9 mouse cellular contexts compared by ENCODE assay signal in genomic region chr5:104048139-104048538, GRCm38 (mm10). TPM values are rescaled to one million over a fixed set of nuclear protein-coding genes. Genes with fewer than 3 reads are reported as not detected.
DNase-seq lines count a peak whose midpoint lies in the region; ATAC-seq and TF ChIP-seq lines count a peak whose summit lies in the region.
"Had no signal": no experiment of that assay in that cellular context is flagged by ENCODE, and none has a peak within 500 bp of the region (broad histone marks: within the 10 kb centered on the region; RNA-seq: fewer than 3 reads in every experiment).

No protein-coding gene starts in this region.

- DNase-seq in kidney, postnatal 4 days, result no peak
- no peak for DNase-seq in intestine, embryonic 14.5 days (ENCODE audit: low spot score)
- no peak for DNase-seq in adrenal gland, postnatal 25 days
- DNase-seq in urinary bladder, postnatal 10 days (ENCODE audit: low spot score), result no peak
- no peak for DNase-seq in lung, postnatal 10 days

- H3K27ac ChIP-seq in kidney, embryonic 16.5 days (ENCODE audit: low read length), result no peak overlapping the region
- 0 out of 2 replicates have a peak overlapping the region, but pooled peaks have one; percentile 87 for H3K27ac ChIP-seq in cortical plate, adult 2 months (ENCODE audit: insufficient read depth, low read length)
- no peak overlapping the region for H3K27ac ChIP-seq in intestine, embryonic 14.5 days (ENCODE audit: low read depth)
- H3K27ac ChIP-seq in neural tube, embryonic 12.5 days, result no peak overlapping the region

- 16% methylated on average over 4 of the region's 4 CpGs for WGBS in kidney, embryonic 16.5 days
- WGBS in intestine, embryonic 14.5 days, result 39% methylated on average over 4 of the region's 4 CpGs
- WGBS in neural tube, embryonic 12.5 days, result 33% methylated on average over 4 of the region's 4 CpGs

- peaks cover 8% of the 10 kb centered on the region for H3K4me1 ChIP-seq in kidney, embryonic 16.5 days (ENCODE audit: insufficient read depth, low read length)
- peaks cover 7% of the 10 kb centered on the region; the same call in 1 of the 2 replicates for H3K4me1 ChIP-seq in cortical plate, adult 2 months (ENCODE audit: control insufficient read depth, insufficient read depth, low read length)
- H3K4me1 ChIP-seq in intestine, embryonic 14.5 days (replicated peaks; ENCODE audit: control insufficient read depth, insufficient read depth, low read length), result peaks cover 5% of the 10 kb centered on the region; the same call in 1 of the 2 replicates
- peaks cover 12% of the 10 kb centered on the region for H3K4me1 ChIP-seq in neural tube, embryonic 12.5 days

- peaks cover 21% of the 10 kb centered on the region for H3K36me3 ChIP-seq in kidney, embryonic 16.5 days (ENCODE audit: insufficient read depth, low read length)
- peaks cover 25% of the 10 kb centered on the region for H3K36me3 ChIP-seq in intestine, embryonic 14.5 days (ENCODE audit: control insufficient read depth, insufficient read depth, low read length)
- H3K36me3 ChIP-seq in neural tube, embryonic 12.5 days, result peaks cover 23% of the 10 kb centered on the region

- TF ChIP-seq POLR2A in cortical plate, adult 2 months (IDR thresholded peaks at IDR 0.05; ENCODE audit: extremely low read depth, insufficient read depth, low read length), result no peak

- H3K9ac ChIP-seq in kidney, embryonic 16.5 days (replicated peaks; ENCODE audit: low read length), result peak overlapping the region; percentile 87
- no peak overlapping the region for H3K9ac ChIP-seq in intestine, embryonic 14.5 days (ENCODE audit: low read length)
- no peak overlapping the region for H3K9ac ChIP-seq in neural tube, embryonic 12.5 days

- no peak for ATAC-seq in kidney, embryonic 16.5 days (ENCODE audit: low FRiP score, low TSS enrichment)
- no peak for ATAC-seq in intestine, embryonic 14.5 days (replicated peaks; ENCODE audit: low FRiP score, low TSS enrichment, low read depth)
- ATAC-seq in neural tube, embryonic 12.5 days (ENCODE audit: low FRiP score, low read depth), result no peak

- TF ChIP-seq CTCF in cortical plate, adult 2 months (IDR thresholded peaks at IDR 0.05; ENCODE audit: extremely low read depth, insufficient read depth, low read length), result no peak

- H3K4me3 ChIP-seq in kidney, embryonic 16.5 days (ENCODE audit: low read length), result peak overlapping the region; percentile 82
- H3K4me3 ChIP-seq in cortical plate, adult 2 months (ENCODE audit: insufficient read depth, low read length), result peak overlapping the region; percentile 68; the same call in 1 of the 2 replicates
- peak overlapping the region; percentile 56; the same call in 1 of the 2 replicates for H3K4me3 ChIP-seq in intestine, embryonic 14.5 days (ENCODE audit: low read depth, low read length)
- H3K4me3 ChIP-seq in neural tube, embryonic 12.5 days, result no peak overlapping the region

- H3K9me3 ChIP-seq in kidney, embryonic 16.5 days (ENCODE audit: low read length), result no peaks in the 10 kb centered on the region
- H3K9me3 ChIP-seq in intestine, embryonic 14.5 days (ENCODE audit: control insufficient read depth, low read length), result no peaks in the 10 kb centered on the region
- no peaks in the 10 kb centered on the region for H3K9me3 ChIP-seq in neural tube, embryonic 12.5 days

- H3K27me3 ChIP-seq in kidney, embryonic 16.5 days (ENCODE audit: insufficient read depth, low read length), result no peaks in the 10 kb centered on the region
- H3K27me3 ChIP-seq in intestine, embryonic 14.5 days (replicated peaks; ENCODE audit: control insufficient read depth, insufficient read depth, low read length), result no peaks in the 10 kb centered on the region
- no peaks in the 10 kb centered on the region for H3K27me3 ChIP-seq in neural tube, embryonic 12.5 days (replicated peaks)

- peak overlapping the region; percentile 77 for H3K4me2 ChIP-seq in kidney, embryonic 16.5 days (replicated peaks; ENCODE audit: low read depth, low read length)
- peak overlapping the region; percentile 72 for H3K4me2 ChIP-seq in intestine, embryonic 14.5 days (ENCODE audit: low read length)
- peak overlapping the region; percentile 68 for H3K4me2 ChIP-seq in neural tube, embryonic 12.5 days (replicated peaks)

RNA-seq across cellular contexts. Expression of gene Nudt9, which starts 2.0 kb away (rescaled TPM):
- 62.2 and 62.3 TPM in 2 replicates for polyA plus RNA-seq in kidney, embryonic 16.5 days (2015; fragmentation: Nextera tagmentation; extraction: Ambion mirVana)
- 75.7 and 82.3 TPM in 2 replicates for polyA plus RNA-seq in cortical plate, adult 2 months (2012; rRNA removed)
- polyA plus RNA-seq in intestine, embryonic 14.5 days (2014; fragmentation: Nextera tagmentation; extraction: Ambion mirVana), result 58.5 and 59.4 TPM in 2 replicates
- polyA plus RNA-seq in neural tube, embryonic 12.5 days (2016; fragmentation: Nextera tagmentation; extraction: Ambion mirVana), result 78.1 and 81.7 TPM in 2 replicates
- 53.6 and 62.9 TPM in 2 replicates for total RNA-seq in adrenal gland, postnatal 25 days (2021)

RNA-seq across cellular contexts. Expression of gene Hsd17b11, which starts 26.4 kb away (rescaled TPM):
- 6.2 and 7.9 TPM in 2 replicates for polyA plus RNA-seq in kidney, embryonic 16.5 days (2015; fragmentation: Nextera tagmentation; extraction: Ambion mirVana)
- 38.1 and 41.4 TPM in 2 replicates for polyA plus RNA-seq in cortical plate, adult 2 months (2012; rRNA removed)
- polyA plus RNA-seq in intestine, embryonic 14.5 days (2014; fragmentation: Nextera tagmentation; extraction: Ambion mirVana), result 6.2 and 6.5 TPM in 2 replicates
- polyA plus RNA-seq in neural tube, embryonic 12.5 days (2016; fragmentation: Nextera tagmentation; extraction: Ambion mirVana), result 1.8 and 2.0 TPM in 2 replicates
- 61.3 and 83.2 TPM in 2 replicates for total RNA-seq in adrenal gland, postnatal 25 days (2021)

RNA-seq across cellular contexts. Expression of gene Gm17660, which starts 29.3 kb away (rescaled TPM):
- not detected in 2 replicates for polyA plus RNA-seq in kidney, embryonic 16.5 days (2015; fragmentation: Nextera tagmentation; extraction: Ambion mirVana)
- 0.25 TPM in 1 of 2 replicates, not detected in the other for polyA plus RNA-seq in cortical plate, adult 2 months (2012; rRNA removed)
- polyA plus RNA-seq in intestine, embryonic 14.5 days (2014; fragmentation: Nextera tagmentation; extraction: Ambion mirVana), result not detected in 2 replicates
- not detected in 2 replicates for polyA plus RNA-seq in neural tube, embryonic 12.5 days (2016; fragmentation: Nextera tagmentation; extraction: Ambion mirVana)
- not detected in 2 replicates for total RNA-seq in adrenal gland, postnatal 25 days (2021)
- total RNA-seq: common myeloid progenitor, adult 5-6 weeks had no signal
